Mouse (Mus musculus): ENCODE data around the gene Cnih3. TPM values are rescaled to one million over a fixed set of nuclear protein-coding genes. Genes with fewer than 3 reads are reported as not detected.

The Cnih3 gene
- polyA plus RNA-seq, 1 experiment from 2014 or later = 0.39 TPM

DNA sequence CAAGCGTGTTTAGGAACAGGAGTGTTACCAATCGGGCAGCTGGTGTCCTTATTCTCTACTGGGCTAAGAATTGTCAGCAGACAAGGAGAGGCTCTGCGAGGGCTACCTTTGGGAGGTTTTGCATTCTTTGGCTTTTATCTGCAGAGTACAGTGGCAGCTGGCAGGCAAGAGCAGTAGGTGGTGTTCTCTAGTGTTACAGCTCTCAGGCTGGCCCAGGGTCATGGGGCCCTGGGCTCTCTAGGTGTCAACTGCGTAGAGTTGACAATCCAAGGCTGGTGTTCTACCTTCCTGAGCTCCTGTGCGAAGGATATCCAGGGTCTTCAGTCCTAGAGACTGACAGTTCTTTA lies 17.4 kb upstream of the Cnih3 start:
- Histone ChIP-seq H3K4me1 (ENCODE audit: control insufficient read depth, insufficient read depth, low read length) (no peaks in the 10 kb centered on the region), H3K27ac (ENCODE audit: low read length) (no peak overlapping the region), H3K4me2 (replicated peaks; ENCODE audit: low read depth, low read length) (no peak overlapping the region), H3K27me3 (ENCODE audit: control insufficient read depth, insufficient read depth, low read length) (no peaks in the 10 kb centered on the region), H3K4me3 (ENCODE audit: low read depth, low read length) (no peak overlapping the region), H3K9ac (replicated peaks; ENCODE audit: low read depth, low read length) (no peak overlapping the region), H3K9me3 (ENCODE audit: control insufficient read depth, low read depth, low read length) (no peaks in the 10 kb centered on the region), H3K36me3 (ENCODE audit: control insufficient read depth, insufficient read depth, low read length) (no peaks in the 10 kb centered on the region)
- WGBS = 89% methylated on average over 5 of the region's 5 CpGs
- ATAC-seq (ENCODE audit: insufficient number of reproducible peaks, insufficient read depth, low FRiP score, low read depth) = peak; percentile 81; the same call in 1 of the 2 replicates

DNA sequence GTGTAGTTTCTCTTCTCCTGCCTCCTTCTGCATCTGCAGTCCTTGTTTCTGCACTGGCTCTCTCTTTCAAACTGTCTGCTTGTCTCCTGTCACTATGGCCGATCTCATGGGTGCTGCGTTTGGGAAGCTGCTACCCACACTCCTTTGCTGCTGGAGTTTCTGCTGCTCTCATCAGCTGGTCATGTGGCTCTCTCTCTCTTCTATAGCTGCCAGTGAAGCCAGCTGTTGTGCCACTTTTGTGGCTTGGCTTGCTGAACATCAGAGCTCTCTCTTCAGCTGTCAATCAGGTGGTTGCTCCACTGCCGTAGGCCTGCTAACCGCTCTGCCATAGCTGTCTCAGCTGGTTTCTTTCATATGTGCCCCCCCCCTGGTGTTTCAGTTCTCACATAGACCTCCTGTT lies 17.0 kb upstream of the Cnih3 start:
- Histone ChIP-seq H3K4me2 (replicated peaks; ENCODE audit: low read depth, low read length) (no peak overlapping the region), H3K4me3 (ENCODE audit: low read depth, low read length) (no peak overlapping the region), H3K9me3 (ENCODE audit: control insufficient read depth, low read depth, low read length) (no peaks in the 10 kb centered on the region), H3K27me3 (ENCODE audit: control insufficient read depth, insufficient read depth, low read length) (no peaks in the 10 kb centered on the region), H3K36me3 (ENCODE audit: control insufficient read depth, insufficient read depth, low read length) (no peaks in the 10 kb centered on the region), H3K27ac (ENCODE audit: low read length) (no peak overlapping the region), H3K9ac (replicated peaks; ENCODE audit: low read depth, low read length) (no peak overlapping the region), H3K4me1 (ENCODE audit: control insufficient read depth, insufficient read depth, low read length) (no peaks in the 10 kb centered on the region)
- no peak for ATAC-seq (ENCODE audit: insufficient number of reproducible peaks, insufficient read depth, low FRiP score, low read depth)
- 90% methylated on average over 4 of the region's 4 CpGs for WGBS

GRCm38 (mm10) chr1:181336857-181337256 lies 15.6 kb upstream of the Cnih3 start:
- Histone ChIP-seq H3K27ac (ENCODE audit: low read length) (no peak overlapping the region), H3K9me3 (ENCODE audit: control insufficient read depth, low read depth, low read length) (no peaks in the 10 kb centered on the region), H3K4me3 (ENCODE audit: low read depth, low read length) (no peak overlapping the region), H3K4me2 (replicated peaks; ENCODE audit: low read depth, low read length) (no peak overlapping the region), H3K27me3 (ENCODE audit: control insufficient read depth, insufficient read depth, low read length) (no peaks in the 10 kb centered on the region), H3K4me1 (ENCODE audit: control insufficient read depth, insufficient read depth, low read length) (no peaks in the 10 kb centered on the region), H3K9ac (replicated peaks; ENCODE audit: low read depth, low read length) (no peak overlapping the region), H3K36me3 (ENCODE audit: control insufficient read depth, insufficient read depth, low read length) (no peaks in the 10 kb centered on the region)
- ATAC-seq (ENCODE audit: insufficient number of reproducible peaks, insufficient read depth, low FRiP score, low read depth) = no peak
- 89% methylated on average over 6 of the region's 6 CpGs for WGBS

DNA sequence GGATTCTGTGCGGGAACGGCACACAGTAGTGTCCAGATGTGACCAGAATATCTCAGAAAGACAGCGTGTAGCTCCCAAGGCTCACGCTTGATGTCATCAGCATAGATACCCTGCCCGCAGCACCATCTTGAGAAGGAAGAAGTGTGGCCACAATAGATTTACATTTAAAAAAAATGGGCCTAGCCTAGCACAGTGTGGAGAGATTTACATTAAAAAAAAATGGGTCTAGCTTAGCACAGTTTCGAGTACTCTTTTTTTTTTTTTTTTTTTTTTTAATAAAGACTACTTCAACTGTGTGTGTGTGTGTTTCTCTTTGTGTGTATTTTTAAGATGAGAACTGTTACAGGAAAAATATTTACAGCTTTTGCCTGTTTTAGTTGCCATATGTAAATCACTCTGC lies 13.3 kb upstream of the Cnih3 start:
- no peaks in the 10 kb centered on the region for H3K36me3 ChIP-seq (ENCODE audit: control insufficient read depth, insufficient read depth, low read length)
- no peak overlapping the region for H3K4me3 ChIP-seq (ENCODE audit: low read depth, low read length)
- no peaks in the 10 kb centered on the region for H3K9me3 ChIP-seq (ENCODE audit: control insufficient read depth, low read depth, low read length)
- no peaks in the 10 kb centered on the region for H3K27me3 ChIP-seq (ENCODE audit: control insufficient read depth, insufficient read depth, low read length)
- no peak overlapping the region for H3K9ac ChIP-seq (replicated peaks; ENCODE audit: low read depth, low read length)
- H3K4me2 ChIP-seq (replicated peaks; ENCODE audit: low read depth, low read length) = no peak overlapping the region
- H3K4me1 ChIP-seq (ENCODE audit: control insufficient read depth, insufficient read depth, low read length) = no peaks in the 10 kb centered on the region
- ATAC-seq (ENCODE audit: insufficient number of reproducible peaks, insufficient read depth, low FRiP score, low read depth) = no peak
- no peak overlapping the region for H3K27ac ChIP-seq (ENCODE audit: low read length)
- WGBS = 95% methylated on average over 6 of the region's 6 CpGs

DNA sequence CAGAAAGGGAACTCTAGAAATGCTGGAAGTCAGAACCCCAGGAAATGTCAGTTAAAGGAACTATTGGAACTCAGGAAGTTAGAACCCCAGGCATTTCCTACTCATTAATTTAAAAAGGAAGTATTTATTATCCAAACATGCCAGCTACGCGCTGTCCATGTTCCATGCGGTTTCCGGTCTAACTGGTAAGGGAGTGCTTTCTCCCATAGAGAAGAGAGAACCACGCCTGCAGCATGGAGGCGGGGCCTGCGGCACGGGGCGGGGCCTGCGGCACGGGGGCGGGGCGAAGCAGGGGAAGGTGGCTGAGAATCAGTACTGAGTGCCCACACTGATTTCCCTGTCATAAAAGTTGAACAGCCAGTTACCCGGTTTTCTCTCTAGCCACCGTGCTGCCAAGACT lies 6.9 kb upstream of the Cnih3 start:
- H3K27ac ChIP-seq (ENCODE audit: low read length) = no peak overlapping the region
- no peaks in the 10 kb centered on the region for H3K9me3 ChIP-seq (ENCODE audit: control insufficient read depth, low read depth, low read length)
- H3K36me3 ChIP-seq (ENCODE audit: control insufficient read depth, insufficient read depth, low read length) = no peaks in the 10 kb centered on the region
- 0 out of 2 replicates have a peak, but pooled peaks have one; percentile 23 for ATAC-seq (ENCODE audit: insufficient number of reproducible peaks, insufficient read depth, low FRiP score, low read depth)
- no peaks in the 10 kb centered on the region for H3K27me3 ChIP-seq (ENCODE audit: control insufficient read depth, insufficient read depth, low read length)
- H3K4me1 ChIP-seq (ENCODE audit: control insufficient read depth, insufficient read depth, low read length) = no peaks in the 10 kb centered on the region
- 25% methylated on average over 15 of the region's 15 CpGs for WGBS
- no peak overlapping the region for H3K4me3 ChIP-seq (ENCODE audit: low read depth, low read length)
- H3K4me2 ChIP-seq (replicated peaks; ENCODE audit: low read depth, low read length) = no peak overlapping the region
- H3K9ac ChIP-seq (replicated peaks; ENCODE audit: low read depth, low read length) = no peak overlapping the region

DNA sequence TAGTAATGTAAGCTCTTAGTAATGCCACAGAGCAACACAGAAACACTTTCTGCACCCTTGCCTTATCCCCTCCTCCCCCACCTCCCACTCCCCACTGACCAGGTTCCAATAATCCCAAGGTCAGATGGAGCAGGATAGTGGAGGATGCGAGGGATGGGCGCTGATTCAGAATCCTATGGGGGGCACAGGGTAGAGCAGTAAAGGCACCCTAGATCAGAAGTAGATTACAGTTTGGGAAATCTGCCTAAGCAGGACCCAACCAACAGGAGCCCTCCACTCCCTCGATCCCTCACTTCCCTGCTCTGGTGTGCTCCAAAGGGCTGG lies 423 bp upstream of the Cnih3 start:
- Histone ChIP-seq H3K9me3 (ENCODE audit: control insufficient read depth, low read depth, low read length) (no peaks in the 10 kb centered on the region), H3K4me3 (ENCODE audit: low read depth, low read length) (peak overlapping the region; percentile 42), H3K36me3 (ENCODE audit: control insufficient read depth, insufficient read depth, low read length) (no peaks in the 10 kb centered on the region), H3K4me1 (ENCODE audit: control insufficient read depth, insufficient read depth, low read length) (peaks cover 12% of the 10 kb centered on the region; the same call in 1 of the 2 replicates), H3K4me2 (replicated peaks; ENCODE audit: low read depth, low read length) (peak overlapping the region; percentile 97), H3K27me3 (ENCODE audit: control insufficient read depth, insufficient read depth, low read length) (peaks cover 22% of the 10 kb centered on the region), H3K27ac (ENCODE audit: low read length) (no peak overlapping the region), H3K9ac (replicated peaks; ENCODE audit: low read depth, low read length) (no peak overlapping the region)
- ATAC-seq (ENCODE audit: insufficient number of reproducible peaks, insufficient read depth, low FRiP score, low read depth) = no peak
- 3% methylated on average over 3 of the region's 3 CpGs for WGBS

- Histone ChIP-seq H3K4me2 (replicated peaks; ENCODE audit: low read depth, low read length) (peak overlapping the region; percentile 97), H3K9me3 (ENCODE audit: control insufficient read depth, low read depth, low read length) (no peaks in the 10 kb centered on the region), H3K9ac (replicated peaks; ENCODE audit: low read depth, low read length) (0 out of 2 replicates have a peak overlapping the region, but pooled peaks have one; percentile 10), H3K36me3 (ENCODE audit: control insufficient read depth, insufficient read depth, low read length) (no peaks in the 10 kb centered on the region), H3K4me1 (ENCODE audit: control insufficient read depth, insufficient read depth, low read length) (peaks cover 12% of the 10 kb centered on the region; the same call in 1 of the 2 replicates), H3K27me3 (ENCODE audit: control insufficient read depth, insufficient read depth, low read length) (peaks cover 22% of the 10 kb centered on the region), H3K4me3 (ENCODE audit: low read depth, low read length) (peak overlapping the region; percentile 42), H3K27ac (ENCODE audit: low read length) (no peak overlapping the region)
- WGBS = 4% methylated on average over 33 of the region's 33 CpGs
- ATAC-seq (ENCODE audit: insufficient number of reproducible peaks, insufficient read depth, low FRiP score, low read depth) = 0 out of 2 replicates have a peak, but pooled peaks have one; percentile 34
Observed at GRCm38 (mm10) chr1:181353200-181354097, 1.0 kb downstream of the Cnih3 start.

GRCm38 (mm10) chr1:181355683-181356082 lies 3.3 kb downstream of the Cnih3 start:
- Histone ChIP-seq H3K4me1 (ENCODE audit: control insufficient read depth, insufficient read depth, low read length) (peaks cover 12% of the 10 kb centered on the region; the same call in 1 of the 2 replicates), H3K27me3 (ENCODE audit: control insufficient read depth, insufficient read depth, low read length) (peaks cover 22% of the 10 kb centered on the region)
- WGBS = 78% methylated on average over 5 of the region's 5 CpGs

More at GRCm38 (mm10) chr1:181355683-181356082, 3.3 kb downstream of the Cnih3 start:
- H3K4me2 ChIP-seq (replicated peaks; ENCODE audit: low read depth, low read length) = no peak overlapping the region
- peaks cover 5% of the 10 kb centered on the region; the same call in 1 of the 2 replicates for H3K9me3 ChIP-seq (ENCODE audit: control insufficient read depth, low read depth, low read length)
- ATAC-seq (ENCODE audit: insufficient number of reproducible peaks, insufficient read depth, low FRiP score, low read depth) = no peak
- no peak overlapping the region for H3K4me3 ChIP-seq (ENCODE audit: low read depth, low read length)
- no peaks in the 10 kb centered on the region for H3K36me3 ChIP-seq (ENCODE audit: control insufficient read depth, insufficient read depth, low read length)
- H3K9ac ChIP-seq (replicated peaks; ENCODE audit: low read depth, low read length) = no peak overlapping the region
- H3K27ac ChIP-seq (ENCODE audit: low read length) = no peak overlapping the region
